Mouse (Mus musculus) limb, embryonic 12.5 days (tissue): Measurements from ENCODE around the gene Fam240a. TPM values are rescaled to one million over a fixed set of nuclear protein-coding genes. Genes with fewer than 3 reads are reported as not detected.

ENCODE experiments used
- ATAC-seq: fragments of 200-750 bp; cut with Nextera tagmentation; 2 replicates; pipeline ENCODE4 v1.8.0; 2017; ENCODE audit warnings: low read depth, moderate TSS enrichment; ENCODE audit not compliant: insufficient number of reproducible peaks, insufficient read depth, low FRiP score, low TSS enrichment
- H3K27ac ChIP-seq: fragments of 300-500 bp; sonication (generic); 2 replicates; pipeline ENCODE4 v1.5.1; 2016; ENCODE audit warnings: mild to moderate bottlenecking, moderate library complexity
- H3K27me3 ChIP-seq: fragments of 300-500 bp; sonication (generic); 2 replicates; pipeline ENCODE4 v1.6.1; 2016; ENCODE audit warnings: mild to moderate bottlenecking, moderate library complexity
- H3K36me3 ChIP-seq: fragments of 300-500 bp; sonication (generic); 2 replicates; pipeline ENCODE4 v1.6.1; 2016; ENCODE audit warnings: mild to moderate bottlenecking, moderate library complexity
- H3K4me1 ChIP-seq: fragments of 300-500 bp; sonication (generic); replicated peaks from 2 replicates; pipeline ENCODE4 v1.6.1; 2016
- H3K4me2 ChIP-seq: fragments of 300-500 bp; sonication (generic); 2 replicates; pipeline ENCODE4 v1.6.1; 2016; ENCODE audit warnings: mild to moderate bottlenecking, moderate library complexity
- H3K4me3 ChIP-seq: fragments of 300-500 bp; sonication (generic); replicated peaks from 2 replicates; pipeline ENCODE4 v1.5.1; 2016; ENCODE audit warnings: mild to moderate bottlenecking
- H3K9ac ChIP-seq: fragments of 300-500 bp; sonication (generic); replicated peaks from 2 replicates; pipeline ENCODE4 v1.6.1; 2016; ENCODE audit warnings: mild to moderate bottlenecking, moderate library complexity
- H3K9me3 ChIP-seq: fragments of 300-500 bp; sonication (generic); 2 replicates; pipeline ENCODE4 v1.6.1; 2016; ENCODE audit warnings: mild to moderate bottlenecking, moderate library complexity
- WGBS: fragments of 180-500 bp; shearing (Covaris S2); methylation state at CpG from one replicate; pipeline ENCODE4 v1.1.7; 2016; 5-methylcytosine and 5-hydroxymethylcytosine counted together
- polyA plus RNA-seq: library from polyadenylated mRNA; unstranded; fragments of >200 nt; fragmentation: Nextera tagmentation; extraction: Ambion mirVana; gene quantifications from 2 replicates; pipeline ENCODE4 v1.2.1, GENCODE M21; 2016

Fam240a gene
- polyA plus RNA-seq, 1 experiment from 2014 or later, result not detected

GRCm38 (mm10) chr9:110891077-110891828 lies 25.4 kb downstream of the Fam240a start:
- 77% methylated on average over 12 of the region's 12 CpGs for WGBS
- no peak for ATAC-seq

GRCm38 (mm10) chr9:110890026-110890783 lies 26.5 kb downstream of the Fam240a start:
- Histone ChIP-seq H3K4me1 (peaks cover 9% of the 10 kb centered on the region; the same call in 1 of the 2 replicates), H3K9ac (no peak overlapping the region), H3K36me3 (no peaks in the 10 kb centered on the region), H3K27me3 (peaks cover 11% of the 10 kb centered on the region; the same call in 1 of the 2 replicates), H3K9me3 (no peaks in the 10 kb centered on the region), H3K4me3 (no peak overlapping the region), H3K27ac (no peak overlapping the region), H3K4me2 (peak overlapping the region; percentile 24)
- 11% methylated on average over 21 of the region's 21 CpGs for WGBS
- ATAC-seq, result no peak

More at GRCm38 (mm10) chr9:110891077-110891828, 25.4 kb downstream of the Fam240a start:
- no peak overlapping the region for H3K27ac ChIP-seq
- H3K9ac ChIP-seq, result no peak overlapping the region
- H3K4me3 ChIP-seq, result no peak overlapping the region
- H3K4me2 ChIP-seq, result no peak overlapping the region
- H3K9me3 ChIP-seq, result no peaks in the 10 kb centered on the region
- peaks cover 11% of the 10 kb centered on the region; the same call in 1 of the 2 replicates for H3K27me3 ChIP-seq
- peaks cover 18% of the 10 kb centered on the region for H3K4me1 ChIP-seq
- H3K36me3 ChIP-seq, result no peaks in the 10 kb centered on the region

GRCm38 (mm10) chr9:110888935-110889334 lies 27.7 kb downstream of the Fam240a start:
- 87% methylated on average over 14 of the region's 14 CpGs for WGBS
- no peak for ATAC-seq

GRCm38 (mm10) chr9:110887388-110888303 lies 29.0 kb downstream of the Fam240a start:
- Histone ChIP-seq H3K27me3 (0 out of 2 replicates have a peak, but pooled peaks cover under 1% of the 10 kb centered on the region), H3K4me3 (no peak overlapping the region), H3K9ac (no peak overlapping the region), H3K9me3 (no peaks in the 10 kb centered on the region), H3K4me2 (no peak overlapping the region), H3K27ac (no peak overlapping the region), H3K36me3 (no peaks in the 10 kb centered on the region), H3K4me1 (peaks cover 9% of the 10 kb centered on the region; the same call in 1 of the 2 replicates)
- WGBS, result 61% methylated on average over 9 of the region's 9 CpGs
- no peak for ATAC-seq

More at GRCm38 (mm10) chr9:110888935-110889334, 27.7 kb downstream of the Fam240a start:
- H3K27me3 ChIP-seq, result 0 out of 2 replicates have a peak, but pooled peaks cover 2% of the 10 kb centered on the region
- no peak overlapping the region for H3K4me2 ChIP-seq
- no peak overlapping the region for H3K4me3 ChIP-seq
- peaks cover 9% of the 10 kb centered on the region; the same call in 1 of the 2 replicates for H3K4me1 ChIP-seq
- no peak overlapping the region for H3K27ac ChIP-seq
- H3K9ac ChIP-seq, result no peak overlapping the region
- no peaks in the 10 kb centered on the region for H3K36me3 ChIP-seq
- H3K9me3 ChIP-seq, result no peaks in the 10 kb centered on the region

- Histone ChIP-seq H3K27me3 (peaks cover 54% of the 10 kb centered on the region), H3K4me3 (no peak overlapping the region), H3K27ac (no peak overlapping the region), H3K4me2 (no peak overlapping the region), H3K36me3 (no peaks in the 10 kb centered on the region), H3K9ac (no peak overlapping the region), H3K4me1 (peaks cover 11% of the 10 kb centered on the region; the same call in 1 of the 2 replicates), H3K9me3 (no peaks in the 10 kb centered on the region)
- ATAC-seq, result no peak
- WGBS, result 68% methylated on average over 7 of the region's 7 CpGs
Observed at GRCm38 (mm10) chr9:110881953-110882352, 34.7 kb downstream of the Fam240a start.

GRCm38 (mm10) chr9:110880772-110881171 lies 35.9 kb downstream of the Fam240a start:
- Histone ChIP-seq H3K27me3 (peaks cover 54% of the 10 kb centered on the region), H3K9ac (peak overlapping the region; percentile 67), H3K4me1 (peaks cover 11% of the 10 kb centered on the region; the same call in 1 of the 2 replicates), H3K27ac (no peak overlapping the region), H3K36me3 (no peaks in the 10 kb centered on the region), H3K4me3 (peak overlapping the region; percentile 58), H3K4me2 (peak overlapping the region; percentile 84), H3K9me3 (no peaks in the 10 kb centered on the region)
- no peak for ATAC-seq
- 78% methylated on average over 4 of the region's 4 CpGs for WGBS

GRCm38 (mm10) chr9:110879998-110880561 lies 36.6 kb downstream of the Fam240a start, which contains the start of gene Tmie:
Gene Tmie (minus strand): TSS chr9:110880113.
- peak within 1 kb of the TSS; percentile 58 for H3K4me3 ChIP-seq
- peaks cover 57% of the 10 kb centered on the region for H3K27me3 ChIP-seq
- peak within 1 kb of the TSS; percentile 84 for H3K4me2 ChIP-seq
- ATAC-seq, result peak; percentile 70
- no peaks in the 10 kb centered on the region for H3K36me3 ChIP-seq
- H3K4me1 ChIP-seq, result peaks cover 16% of the 10 kb centered on the region
- H3K9me3 ChIP-seq, result no peaks in the 10 kb centered on the region
- H3K9ac ChIP-seq, result peak within 1 kb of the TSS; percentile 67
- WGBS, result under 1% methylated on average over 57 of the region's 57 CpGs
- 0 out of 2 replicates have a peak within 1 kb of the TSS, but pooled peaks have one; percentile 1 for H3K27ac ChIP-seq

GRCm38 (mm10) chr9:110879191-110879920 lies 37.3 kb downstream of the Fam240a start, which contains the start of gene Als2cl:
Gene Als2cl (plus strand): TSS chr9:110879870.
- Histone ChIP-seq H3K9me3 (no peaks in the 10 kb centered on the region), H3K4me3 (peak within 1 kb of the TSS; percentile 58), H3K27me3 (peaks cover 64% of the 10 kb centered on the region), H3K9ac (peak within 1 kb of the TSS; percentile 67), H3K36me3 (no peaks in the 10 kb centered on the region), H3K4me1 (peaks cover 23% of the 10 kb centered on the region), H3K27ac (0 out of 2 replicates have a peak within 1 kb of the TSS, but pooled peaks have one; percentile 1), H3K4me2 (peak within 1 kb of the TSS; percentile 84)
- peak; percentile 26; the same call in 1 of the 2 replicates for ATAC-seq
- 12% methylated on average over 12 of the region's 12 CpGs for WGBS

- no peak for ATAC-seq
- Histone ChIP-seq H3K4me2 (no peak overlapping the region), H3K36me3 (no peaks in the 10 kb centered on the region), H3K9me3 (no peaks in the 10 kb centered on the region), H3K4me1 (peaks cover 33% of the 10 kb centered on the region), H3K27me3 (peaks cover 79% of the 10 kb centered on the region), H3K27ac (no peak overlapping the region), H3K9ac (no peak overlapping the region), H3K4me3 (no peak overlapping the region)
- 84% methylated on average over 5 of the region's 5 CpGs for WGBS
Observed at GRCm38 (mm10) chr9:110877888-110878287, 38.8 kb downstream of the Fam240a start.
